Mouse (Mus musculus): ENCODE measurements around the gene Rreb1. TPM values are rescaled to one million over a fixed set of nuclear protein-coding genes. Genes with fewer than 3 reads are reported as not detected.

The Rreb1 gene
- polyA plus RNA-seq, 1 experiment: 6.0 TPM

GRCm38 (mm10) chr13:37851617-37852016, 73.4 kb downstream of the Rreb1 start:
- H3K27me3 ChIP-seq (ENCODE audit: control insufficient read depth, insufficient read depth, insufficient read length): no peaks in the 10 kb centered on the region
- H3K36me3 ChIP-seq (ENCODE audit: control insufficient read depth, insufficient read depth): no peaks in the 10 kb centered on the region
- TF ChIP-seq FOSL1 (IDR thresholded peaks at IDR 0.05; ENCODE audit: insufficient read depth, low read length, poor library complexity, severe bottlenecking) (no peak), MYOD1 (IDR thresholded peaks at IDR 0.05; ENCODE audit: control insufficient read depth, insufficient read length, low read depth) (no peak), CTCF (IDR thresholded peaks at IDR 0.05; ENCODE audit: control insufficient read depth, insufficient read depth, insufficient read length) (no peak), CEBPB (IDR thresholded peaks at IDR 0.05; ENCODE audit: low read depth) (no peak), MYOG (IDR thresholded peaks at IDR 0.05; ENCODE audit: control insufficient read depth, extremely low read depth, insufficient read length) (no peak), USF1 (IDR thresholded peaks at IDR 0.05; ENCODE audit: low read depth) (no peak), MAX (IDR thresholded peaks at IDR 0.05) (no peak)
- H3K4me3 ChIP-seq (ENCODE audit: insufficient read depth, poor library complexity, severe bottlenecking): no peak overlapping the region
- no peak overlapping the region for H3ac ChIP-seq (ENCODE audit: control insufficient read depth, insufficient read length, low read depth)
- H3K79me2 ChIP-seq (ENCODE audit: control insufficient read depth, insufficient read depth): peaks cover 91% of the 10 kb centered on the region
- H3K79me3 ChIP-seq (ENCODE audit: low read depth): peaks cover 48% of the 10 kb centered on the region

DNA sequence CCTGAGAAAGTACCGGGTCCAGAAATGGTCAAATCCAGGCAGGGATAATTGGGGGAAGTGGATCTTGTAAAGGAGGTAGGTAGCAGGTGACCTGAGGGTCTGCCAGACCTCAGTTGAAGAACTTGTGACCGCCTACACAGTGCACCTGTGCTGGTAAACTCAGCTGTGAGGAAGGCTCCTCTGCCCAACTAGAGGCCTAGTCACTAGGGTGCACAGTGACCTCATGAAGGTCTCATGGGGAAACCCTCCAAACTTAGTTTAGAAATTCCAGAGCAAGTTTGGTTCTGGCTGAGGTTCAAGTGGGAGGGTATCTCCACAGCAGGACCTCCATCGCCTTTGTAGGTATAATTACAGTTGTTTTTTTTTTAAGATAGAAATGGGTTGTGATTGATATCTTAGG, 74.7 kb downstream of the Rreb1 start:
- Histone ChIP-seq H3ac (ENCODE audit: control insufficient read depth, insufficient read length, low read depth) (no peak overlapping the region), H3K4me3 (ENCODE audit: insufficient read depth, poor library complexity, severe bottlenecking) (no peak overlapping the region), H3K79me3 (ENCODE audit: low read depth) (peaks cover 42% of the 10 kb centered on the region), H3K79me2 (ENCODE audit: control insufficient read depth, insufficient read depth) (peaks cover 91% of the 10 kb centered on the region), H3K27me3 (ENCODE audit: control insufficient read depth, insufficient read depth, insufficient read length) (no peaks in the 10 kb centered on the region), H3K36me3 (ENCODE audit: control insufficient read depth, insufficient read depth) (no peaks in the 10 kb centered on the region)
- TF ChIP-seq MAX (IDR thresholded peaks at IDR 0.05) (no peak), USF1 (IDR thresholded peaks at IDR 0.05; ENCODE audit: low read depth) (no peak), MYOD1 (IDR thresholded peaks at IDR 0.05; ENCODE audit: control insufficient read depth, insufficient read length, low read depth) (peak; percentile 29)

GRCm38 (mm10) chr13:37853441-37853840, 75.2 kb downstream of the Rreb1 start:
- Histone ChIP-seq H3K36me3 (ENCODE audit: control insufficient read depth, insufficient read depth) (no peaks in the 10 kb centered on the region), H3ac (ENCODE audit: control insufficient read depth, insufficient read length, low read depth) (no peak overlapping the region), H3K4me3 (ENCODE audit: insufficient read depth, poor library complexity, severe bottlenecking) (no peak overlapping the region), H3K27me3 (ENCODE audit: control insufficient read depth, insufficient read depth, insufficient read length) (no peaks in the 10 kb centered on the region), H3K79me3 (ENCODE audit: low read depth) (peaks cover 41% of the 10 kb centered on the region), H3K79me2 (ENCODE audit: control insufficient read depth, insufficient read depth) (peaks cover 93% of the 10 kb centered on the region)
- TF ChIP-seq MYOG (IDR thresholded peaks at IDR 0.05; ENCODE audit: control insufficient read depth, extremely low read depth, insufficient read length) (no peak), MYOD1 (IDR thresholded peaks at IDR 0.05; ENCODE audit: control insufficient read depth, insufficient read length, low read depth) (no peak), USF1 (IDR thresholded peaks at IDR 0.05; ENCODE audit: low read depth) (no peak), CTCF (IDR thresholded peaks at IDR 0.05; ENCODE audit: control insufficient read depth, insufficient read depth, insufficient read length) (no peak), CEBPB (IDR thresholded peaks at IDR 0.05; ENCODE audit: low read depth) (no peak), FOSL1 (IDR thresholded peaks at IDR 0.05; ENCODE audit: insufficient read depth, low read length, poor library complexity, severe bottlenecking) (no peak), MAX (IDR thresholded peaks at IDR 0.05) (no peak)

- Histone ChIP-seq H3K4me3 (ENCODE audit: insufficient read depth, poor library complexity, severe bottlenecking) (peak overlapping the region; percentile 19), H3K36me3 (ENCODE audit: control insufficient read depth, insufficient read depth) (no peaks in the 10 kb centered on the region), H3ac (ENCODE audit: control insufficient read depth, insufficient read length, low read depth) (peak overlapping the region; percentile 18), H3K27me3 (ENCODE audit: control insufficient read depth, insufficient read depth, insufficient read length) (no peaks in the 10 kb centered on the region), H3K79me2 (ENCODE audit: control insufficient read depth, insufficient read depth) (peaks cover 93% of the 10 kb centered on the region), H3K79me3 (ENCODE audit: low read depth) (peaks cover 39% of the 10 kb centered on the region)
- no peak for TF ChIP-seq MAX (IDR thresholded peaks at IDR 0.05)
- no peak for TF ChIP-seq FOSL1 (IDR thresholded peaks at IDR 0.05; ENCODE audit: insufficient read depth, low read length, poor library complexity, severe bottlenecking)
- no peak for TF ChIP-seq MYOG (IDR thresholded peaks at IDR 0.05; ENCODE audit: control insufficient read depth, extremely low read depth, insufficient read length)
- TF ChIP-seq MYOD1 (IDR thresholded peaks at IDR 0.05; ENCODE audit: control insufficient read depth, insufficient read length, low read depth): no peak
- TF ChIP-seq USF1 (IDR thresholded peaks at IDR 0.05; ENCODE audit: low read depth): peak; percentile 49
Measured at GRCm38 (mm10) chr13:37854031-37854431, 75.8 kb downstream of the Rreb1 start.

DNA sequence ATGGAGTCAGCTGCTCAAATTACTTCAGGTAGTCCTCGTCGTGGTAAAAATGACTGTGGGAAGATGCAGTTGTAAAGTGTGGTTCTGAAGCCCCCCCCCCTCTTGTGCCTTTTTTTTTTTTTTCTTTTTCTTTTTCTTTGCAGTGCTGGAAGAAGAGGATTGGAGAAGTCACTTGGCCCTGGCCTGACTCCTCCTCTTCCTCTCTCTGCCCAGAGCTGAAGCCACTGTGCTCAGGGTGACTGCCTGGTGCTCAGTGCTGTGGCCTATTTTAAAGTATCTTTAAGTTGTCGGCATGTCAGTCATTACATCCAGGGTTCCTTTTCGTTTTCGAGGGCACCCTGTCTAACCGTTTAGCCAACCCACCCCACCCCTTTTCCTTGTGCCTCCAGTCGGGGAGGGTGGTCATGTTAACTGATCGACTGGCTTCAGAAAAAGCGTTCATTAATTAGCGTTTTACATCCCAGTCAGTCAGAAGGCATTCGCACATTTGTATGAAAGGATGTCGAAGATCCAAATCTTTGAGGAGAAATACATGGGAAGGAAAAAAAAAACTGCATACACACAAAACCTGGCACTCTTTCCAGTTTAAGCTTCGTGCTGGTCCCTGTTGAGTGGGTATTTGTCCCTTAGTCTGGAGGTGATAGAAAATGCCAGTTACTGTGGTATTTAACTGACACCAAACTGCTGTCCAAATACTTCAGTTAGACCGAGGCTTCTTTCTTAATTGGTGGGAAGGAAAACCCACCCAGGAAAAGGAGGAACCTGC, 76.4 kb downstream of the Rreb1 start:
- peaks cover 33% of the 10 kb centered on the region for H3K79me3 ChIP-seq (ENCODE audit: low read depth)
- no peaks in the 10 kb centered on the region for H3K36me3 ChIP-seq (ENCODE audit: control insufficient read depth, insufficient read depth)
- TF ChIP-seq USF1 (IDR thresholded peaks at IDR 0.05; ENCODE audit: low read depth): no peak
- TF ChIP-seq CTCF (IDR thresholded peaks at IDR 0.05; ENCODE audit: control insufficient read depth, insufficient read depth, insufficient read length): no peak
- no peak for TF ChIP-seq MAX (IDR thresholded peaks at IDR 0.05)
- no peak for TF ChIP-seq MYOD1 (IDR thresholded peaks at IDR 0.05; ENCODE audit: control insufficient read depth, insufficient read length, low read depth)
- no peak for TF ChIP-seq FOSL1 (IDR thresholded peaks at IDR 0.05; ENCODE audit: insufficient read depth, low read length, poor library complexity, severe bottlenecking)
- no peak for TF ChIP-seq MYOG (IDR thresholded peaks at IDR 0.05; ENCODE audit: control insufficient read depth, extremely low read depth, insufficient read length)
- TF ChIP-seq CEBPB (IDR thresholded peaks at IDR 0.05; ENCODE audit: low read depth): no peak
- no peaks in the 10 kb centered on the region for H3K27me3 ChIP-seq (ENCODE audit: control insufficient read depth, insufficient read depth, insufficient read length)
- peak overlapping the region; percentile 19 for H3K4me3 ChIP-seq (ENCODE audit: insufficient read depth, poor library complexity, severe bottlenecking)
- peak overlapping the region; percentile 14 for H3ac ChIP-seq (ENCODE audit: control insufficient read depth, insufficient read length, low read depth)
- H3K79me2 ChIP-seq (ENCODE audit: control insufficient read depth, insufficient read depth): peaks cover 93% of the 10 kb centered on the region

Data from C2C12 (cell line).